Mouse (Mus musculus): ENCODE measurements around the gene Cdkl1.

Cdkl1 gene

GRCm38 (mm10) chr12:69790530-69791505 lies at the start of gene Cdkl1:
Gene Cdkl1, minus strand, starts transcription at chr12:69791267.
- peak; percentile 13 for DNase-seq (ENCODE audit: low read depth, low spot score)

GRCm38 (mm10) chr12:69838376-69838775 lies 47.3 kb upstream of the Cdkl1 start:
- DNase-seq (ENCODE audit: low read depth, low spot score) = no peak

- no peak for DNase-seq (ENCODE audit: low read depth, low spot score)
Measured at GRCm38 (mm10) chr12:69833982-69834604, 43.0 kb upstream of the Cdkl1 start.

- no peak for DNase-seq (ENCODE audit: low read depth, low spot score)
Measured at GRCm38 (mm10) chr12:69831239-69831910, 40.3 kb upstream of the Cdkl1 start.

GRCm38 (mm10) chr12:69828214-69828613 lies 37.1 kb upstream of the Cdkl1 start:
- DNase-seq (ENCODE audit: low read depth, low spot score) = peak; percentile 9

- no peak for DNase-seq (ENCODE audit: low read depth, low spot score)
Measured at GRCm38 (mm10) chr12:69824881-69825597, 34.0 kb upstream of the Cdkl1 start.

- no peak for DNase-seq (ENCODE audit: low read depth, low spot score)
Measured at GRCm38 (mm10) chr12:69814272-69814671, 23.2 kb upstream of the Cdkl1 start.

GRCm38 (mm10) chr12:69813596-69813995 lies 22.5 kb upstream of the Cdkl1 start:
- DNase-seq (ENCODE audit: low read depth, low spot score) = no peak

- no peak for DNase-seq (ENCODE audit: low read depth, low spot score)
Measured at GRCm38 (mm10) chr12:69812986-69813385, 21.9 kb upstream of the Cdkl1 start.

GRCm38 (mm10) chr12:69811976-69812375 lies 20.9 kb upstream of the Cdkl1 start:
- DNase-seq (ENCODE audit: low read depth, low spot score) = no peak

- no peak for DNase-seq (ENCODE audit: low read depth, low spot score)
Measured at GRCm38 (mm10) chr12:69809439-69809838, 18.4 kb upstream of the Cdkl1 start.

GRCm38 (mm10) chr12:69807399-69807985 lies 16.4 kb upstream of the Cdkl1 start:
- no peak for DNase-seq (ENCODE audit: low read depth, low spot score)

- no peak for DNase-seq (ENCODE audit: low read depth, low spot score)
Measured at GRCm38 (mm10) chr12:69805148-69805547, 14.1 kb upstream of the Cdkl1 start.

GRCm38 (mm10) chr12:69804393-69805070 lies 13.5 kb upstream of the Cdkl1 start:
- no peak for DNase-seq (ENCODE audit: low read depth, low spot score)

- DNase-seq (ENCODE audit: low read depth, low spot score) = no peak
Measured at GRCm38 (mm10) chr12:69803196-69803595, 12.1 kb upstream of the Cdkl1 start.

- no peak for DNase-seq (ENCODE audit: low read depth, low spot score)
Measured at GRCm38 (mm10) chr12:69800586-69800985, 9.5 kb upstream of the Cdkl1 start.

- DNase-seq (ENCODE audit: low read depth, low spot score) = no peak
Measured at GRCm38 (mm10) chr12:69796311-69796710, 5.2 kb upstream of the Cdkl1 start.

- DNase-seq (ENCODE audit: low read depth, low spot score) = no peak
Measured at GRCm38 (mm10) chr12:69789766-69790529, 1.1 kb downstream of the Cdkl1 start.

GRCm38 (mm10) chr12:69788380-69788779 lies 2.7 kb downstream of the Cdkl1 start:
- no peak for DNase-seq (ENCODE audit: low read depth, low spot score)

GRCm38 (mm10) chr12:69785471-69785870 lies 5.6 kb downstream of the Cdkl1 start:
- no peak for DNase-seq (ENCODE audit: low read depth, low spot score)
